15 mouse cellular contexts compared by ENCODE assay signal in genomic region chr8:91059884-91060510, GRCm38 (mm10). TPM values are rescaled to one million over a fixed set of nuclear protein-coding genes. Genes with fewer than 3 reads are reported as not detected.
A peak's percentile ranks its signal among the peaks of the same experiment; 100 is the strongest.
DNase-seq lines count a peak whose midpoint lies in the region; ATAC-seq and TF ChIP-seq lines count a peak whose summit lies in the region.
"Had no signal": no experiment of that assay in that cellular context is flagged by ENCODE, and none has a peak within 500 bp of the region (broad histone marks: within the 10 kb centered on the region; RNA-seq: fewer than 3 reads in every experiment).

No protein-coding gene starts in this region.

- H3K4me3 ChIP-seq in kidney, embryonic 16.5 days (ENCODE audit: low read length), result no peak overlapping the region
- peak overlapping the region in 1 of 3 experiments; percentile 60 for H3K4me3 ChIP-seq in CH12.LX (replicated peaks in 1 of 3; ENCODE audit: low read depth in 2 of 3, low read length in 2 of 3, poor library complexity in 1 of 3)
- no peak overlapping the region for H3K4me3 ChIP-seq in lung, postnatal 0 days (ENCODE audit: low read depth, low read length)
- H3K4me3 ChIP-seq: heart, embryonic 12.5 days; intestine, embryonic 15.5 days; neural tube, embryonic 15.5 days had no signal

- in situ Hi-C loops in CH12.LX (cut with MboI; ENCODE audit: low pct_ligation_motif_present, low pct_unique_long_range_greater_than_20kb, low sequenced_read_pairs), result no loop called here

- no peaks in the 10 kb centered on the region for H3K9me3 ChIP-seq in kidney, embryonic 16.5 days (ENCODE audit: low read length)
- H3K9me3 ChIP-seq in CH12.LX (replicated peaks; ENCODE audit: low read length), result no peaks in the 10 kb centered on the region
- H3K9me3 ChIP-seq in lung, postnatal 0 days (ENCODE audit: low read length), result no peaks in the 10 kb centered on the region
- H3K9me3 ChIP-seq: heart, embryonic 12.5 days; intestine, embryonic 15.5 days; neural tube, embryonic 15.5 days had no signal

- DNase-seq in kidney, adult 18-20 months, result peak; percentile 37
- no peak for DNase-seq in CH12.LX (ENCODE audit: extremely low read depth)
- peak; percentile 77 for DNase-seq in kidney, postnatal 10 days
- peak; percentile 51 for DNase-seq in lung, postnatal 0 days (ENCODE audit: low spot score)
- DNase-seq in cerebellum, postnatal 14 days, result no peak
- DNase-seq in right cerebral cortex, postnatal 25 days, result no peak
- no peak for DNase-seq in retina, postnatal 1 day
- DNase-seq: cerebellum, adult 8-10 months; forebrain, postnatal 0 days; gastrocnemius, postnatal 36 days; layer of hippocampus, postnatal 36 days had no signal

- H3K27me3 ChIP-seq in kidney, embryonic 16.5 days (ENCODE audit: insufficient read depth, low read length), result no peaks in the 10 kb centered on the region
- no peaks in the 10 kb centered on the region for H3K27me3 ChIP-seq in CH12.LX (replicated peaks)
- no peaks in the 10 kb centered on the region for H3K27me3 ChIP-seq in lung, postnatal 0 days (replicated peaks; ENCODE audit: insufficient read depth, low read length)
- H3K27me3 ChIP-seq: heart, embryonic 12.5 days; intestine, embryonic 15.5 days; neural tube, embryonic 15.5 days had no signal

- dilution Hi-C loops in CH12.LX (cut with MboI; ENCODE audit: extremely low pct_ligation_motif_present, extremely low pct_unique_long_range_greater_than_20kb, low sequenced_read_pairs), result no loop called here

- ATAC-seq in kidney, embryonic 16.5 days (ENCODE audit: low FRiP score, low TSS enrichment), result no peak
- ATAC-seq in lung, postnatal 0 days, result peak; percentile 38

- TF ChIP-seq CTCF in CH12.LX (conservative IDR thresholded peaks at IDR 0.05 in 1 of 2, IDR thresholded peaks at IDR 0.05 in 1 of 2; ENCODE audit: low read depth in 2 of 2, low read length in 2 of 2), result no peak
- no peak for TF ChIP-seq CTCF in lung, postnatal 0 days (IDR thresholded peaks at IDR 0.05)

- H3K4me1 ChIP-seq in kidney, embryonic 16.5 days (ENCODE audit: insufficient read depth, low read length), result no peaks in the 10 kb centered on the region; the same call in 1 of the 2 replicates
- peaks cover 4 to 20% of the 10 kb centered on the region in 2 experiments for H3K4me1 ChIP-seq in CH12.LX (ENCODE audit: control insufficient read depth in 1 of 2, insufficient read depth in 2 of 2)
- no peaks in the 10 kb centered on the region for H3K4me1 ChIP-seq in lung, postnatal 0 days (ENCODE audit: insufficient read depth, low read depth, low read length)
- H3K4me1 ChIP-seq: intestine, embryonic 15.5 days; neural tube, embryonic 15.5 days had no signal

- H3K9ac ChIP-seq in kidney, embryonic 16.5 days (replicated peaks; ENCODE audit: low read length), result no peak overlapping the region
- peak overlapping the region; percentile 9; the same call in 1 of the 2 replicates for H3K9ac ChIP-seq in CH12.LX (ENCODE audit: insufficient read depth, low read depth)
- no peak overlapping the region for H3K9ac ChIP-seq in lung, postnatal 0 days (replicated peaks; ENCODE audit: low read depth)
- H3K9ac ChIP-seq: forebrain, postnatal 0 days; heart, embryonic 12.5 days; intestine, embryonic 15.5 days; neural tube, embryonic 15.5 days had no signal

- H3K27ac ChIP-seq in kidney, embryonic 16.5 days (ENCODE audit: low read length), result no peak overlapping the region
- H3K27ac ChIP-seq in CH12.LX (ENCODE audit: insufficient read depth, low read depth), result no peak overlapping the region
- H3K27ac ChIP-seq in lung, postnatal 0 days (ENCODE audit: low read length), result no peak overlapping the region
- H3K27ac ChIP-seq: intestine, embryonic 15.5 days; neural tube, embryonic 15.5 days had no signal

- H3K36me3 ChIP-seq in kidney, embryonic 16.5 days (ENCODE audit: insufficient read depth, low read length), result 0 out of 2 replicates have a peak, but pooled peaks cover 4% of the 10 kb centered on the region
- H3K36me3 ChIP-seq in CH12.LX (replicated peaks in 1 of 2; ENCODE audit: control insufficient read depth in 1 of 2, insufficient read depth in 1 of 2, low read length in 1 of 2), result peaks cover 0 to 22% of the 10 kb centered on the region in 2 experiments
- no peaks in the 10 kb centered on the region for H3K36me3 ChIP-seq in lung, postnatal 0 days (ENCODE audit: insufficient read depth, low read length)

- no peak for TF ChIP-seq EP300 in CH12.LX (IDR thresholded peaks at IDR 0.05; ENCODE audit: low read length)
- no peak for TF ChIP-seq EP300 in lung, postnatal 0 days (IDR thresholded peaks at IDR 0.05)

- 81% methylated on average over 7 of the region's 7 CpGs for WGBS in kidney, embryonic 16.5 days
- WGBS in lung, postnatal 0 days, result 71% methylated on average over 7 of the region's 7 CpGs

- TF ChIP-seq RAD21 in CH12.LX (IDR thresholded peaks at IDR 0.05; ENCODE audit: low read depth, low read length), result no peak

- H3K4me2 ChIP-seq in kidney, embryonic 16.5 days (replicated peaks; ENCODE audit: low read depth, low read length), result no peak overlapping the region
- peak overlapping the region; percentile 84; the same call in 1 of the 2 replicates for H3K4me2 ChIP-seq in CH12.LX (ENCODE audit: insufficient read depth, low read depth, poor library complexity, severe bottlenecking)
- H3K4me2 ChIP-seq in lung, postnatal 0 days (replicated peaks; ENCODE audit: low read depth, low read length), result no peak overlapping the region
- H3K4me2 ChIP-seq: neural tube, embryonic 15.5 days had no signal

- no peak for TF ChIP-seq POLR2A in CH12.LX (IDR thresholded peaks at IDR 0.05; ENCODE audit: low read depth, low read length)

- no peaks in the 10 kb centered on the region for H3K79me2 ChIP-seq in CH12.LX (replicated peaks; ENCODE audit: control insufficient read depth, extremely low read depth, insufficient read depth, poor library complexity, severe bottlenecking)

TF ChIP-seq in CH12.LX, 34 proteins besides CTCF, POLR2A, EP300 and RAD21:
- TF ChIP-seq USF1 (IDR thresholded peaks at IDR 0.05; ENCODE audit: low read depth, low read length) (no peak), MAZ (IDR thresholded peaks at IDR 0.05; ENCODE audit: low read depth, low read length) (no peak), GABPA (IDR thresholded peaks at IDR 0.05; ENCODE audit: insufficient replicate concordance, low read depth, low read length) (no peak), E2F4 (IDR thresholded peaks at IDR 0.05; ENCODE audit: insufficient replicate concordance, low read depth, low read length) (no peak), USF2 (conservative IDR thresholded peaks at IDR 0.05; ENCODE audit: low read depth, low read length) (no peak), CHD1 (IDR thresholded peaks at IDR 0.05; ENCODE audit: low read depth, low read length) (no peak), BHLHE40 (IDR thresholded peaks at IDR 0.05; ENCODE audit: low read depth, low read length) (no peak), JUND (conservative IDR thresholded peaks at IDR 0.05; ENCODE audit: low read depth, low read length) (no peak), SIN3A (IDR thresholded peaks at IDR 0.05; ENCODE audit: low read length) (no peak), NRF1 (IDR thresholded peaks at IDR 0.05; ENCODE audit: low read depth, low read length) (no peak), POLR2AphosphoS2 (IDR thresholded peaks at IDR 0.05; ENCODE audit: low read depth, low read length) (no peak), TBP (conservative IDR thresholded peaks at IDR 0.05; ENCODE audit: low read depth, low read length) (no peak), ZMIZ1 (IDR thresholded peaks at IDR 0.05; ENCODE audit: low read depth, low read length) (no peak), ZKSCAN1 (IDR thresholded peaks at IDR 0.05; ENCODE audit: borderline replicate concordance, low read depth, low read length) (no peak), MXI1 (IDR thresholded peaks at IDR 0.05; ENCODE audit: low read depth, low read length) (no peak)

RNA-seq across cellular contexts. Expression of gene Rbl2, which starts 9.9 kb away (rescaled TPM):
- 19.1 and 22.8 TPM in 2 replicates for polyA plus RNA-seq in kidney, embryonic 16.5 days (2015; fragmentation: Nextera tagmentation; extraction: Ambion mirVana)
- total RNA-seq in CH12.LX (2012; rRNA removed), result 17.2 and 19.0 TPM in 2 replicates
- 19.2 and 20.4 TPM in 2 replicates for total RNA-seq in CH12.LX (2014; rRNA removed)
- 17.0 and 21.9 TPM in 2 replicates for polyA plus RNA-seq in CH12.LX (2012; ENCODE audit: insufficient read length, low read depth)
- polyA plus RNA-seq in lung, postnatal 0 days (2015; fragmentation: Nextera tagmentation; extraction: Ambion mirVana), result 13.7 and 13.8 TPM in 2 replicates

Comparison
In these comparisons a context has a peak if more than half of its experiments do, and no peak if none do; other contexts are left out.
1. DNase-seq: peak in kidney, adult 18-20 months (single experiment), kidney, postnatal 10 days (single experiment) and lung, postnatal 0 days (single experiment); none in CH12.LX (single experiment), cerebellum, postnatal 14 days (0 of 2), right cerebral cortex, postnatal 25 days (single experiment) and retina, postnatal 1 day (single experiment).